Mouse (Mus musculus): ENCODE data around the gene Olfr16. TPM values are rescaled to one million over a fixed set of nuclear protein-coding genes. Genes with fewer than 3 reads are reported as not detected.

Gene Olfr16
- polyA plus RNA-seq (2016; fragmentation: Nextera tagmentation; extraction: Ambion mirVana): not detected in 2 replicates

- H3K27ac ChIP-seq (replicated peaks): no peak within 1 kb of the TSS
- 73% methylated on average over 1 of the region's 1 CpGs for WGBS
Measured at GRCm38 (mm10) chr1:172950160-172950559, at the start of gene Olfr16. Gene Olfr16, plus strand, starts transcription at chr1:172950409.

GRCm38 (mm10) chr1:172903313-172903712 lies 46.9 kb upstream of the Olfr16 start:
- Histone ChIP-seq H3K36me3 (no peaks in the 10 kb centered on the region), H3K27me3 (ENCODE audit: low read depth, poor library complexity, severe bottlenecking) (no peaks in the 10 kb centered on the region), H3K4me1 (no peaks in the 10 kb centered on the region), H3K9me3 (replicated peaks) (no peaks in the 10 kb centered on the region), H3K27ac (replicated peaks) (no peak overlapping the region), H3K4me3 (no peak overlapping the region)
- DNase-seq (ENCODE audit: low spot score): no peak

More at GRCm38 (mm10) chr1:172950160-172950559, at the start of gene Olfr16:
- Histone ChIP-seq H3K4me1 (no peaks in the 10 kb centered on the region), H3K4me3 (no peak within 1 kb of the TSS), H3K27me3 (ENCODE audit: low read depth, poor library complexity, severe bottlenecking) (no peaks in the 10 kb centered on the region), H3K36me3 (no peaks in the 10 kb centered on the region), H3K9me3 (replicated peaks) (no peaks in the 10 kb centered on the region)
- DNase-seq (ENCODE audit: low spot score): no peak

- H3K36me3 ChIP-seq: no peaks in the 10 kb centered on the region
- H3K9me3 ChIP-seq (replicated peaks): no peaks in the 10 kb centered on the region
- H3K27me3 ChIP-seq (ENCODE audit: low read depth, poor library complexity, severe bottlenecking): no peaks in the 10 kb centered on the region
- H3K4me1 ChIP-seq: no peaks in the 10 kb centered on the region
- 89% methylated on average over 1 of the region's 1 CpGs for WGBS
- H3K27ac ChIP-seq (replicated peaks): no peak overlapping the region
- no peak overlapping the region for H3K4me3 ChIP-seq
- no peak for DNase-seq (ENCODE audit: low spot score)
Measured at GRCm38 (mm10) chr1:172917115-172917514, 33.1 kb upstream of the Olfr16 start.

DNA sequence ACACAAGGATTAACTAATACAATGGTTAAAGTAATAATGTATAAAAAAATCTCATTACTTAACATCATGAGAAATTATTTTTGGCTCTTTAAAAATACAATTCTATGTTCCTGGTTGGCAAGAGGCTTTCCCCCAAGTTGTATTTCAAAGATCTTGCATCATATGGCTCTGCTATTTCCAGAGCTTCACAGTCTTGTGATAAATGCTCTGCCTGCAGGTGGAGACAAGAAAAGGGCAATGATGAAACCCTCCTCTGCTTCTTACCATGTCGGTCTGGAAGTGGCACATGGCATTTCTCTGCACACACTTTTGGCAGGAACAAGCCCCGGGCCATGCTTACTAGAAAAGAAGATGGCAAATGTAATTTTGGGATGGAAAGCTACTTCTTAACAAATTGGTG lies 31.8 kb upstream of the Olfr16 start:
- 81% methylated on average over 2 of the region's 2 CpGs for WGBS
- no peaks in the 10 kb centered on the region for H3K36me3 ChIP-seq
- no peaks in the 10 kb centered on the region for H3K9me3 ChIP-seq (replicated peaks)

GRCm38 (mm10) chr1:172932197-172932596 lies 18.0 kb upstream of the Olfr16 start:
- DNase-seq (ENCODE audit: low spot score): no peak
- no peak overlapping the region for H3K4me3 ChIP-seq
- no peaks in the 10 kb centered on the region for H3K4me1 ChIP-seq
- H3K27me3 ChIP-seq (ENCODE audit: low read depth, poor library complexity, severe bottlenecking): no peaks in the 10 kb centered on the region
- H3K9me3 ChIP-seq (replicated peaks): no peaks in the 10 kb centered on the region
- 92% methylated on average over 2 of the region's 2 CpGs for WGBS
- no peaks in the 10 kb centered on the region for H3K36me3 ChIP-seq
- H3K27ac ChIP-seq (replicated peaks): no peak overlapping the region

More for the DNA sequence above, 31.8 kb upstream of the Olfr16 start:
- no peaks in the 10 kb centered on the region for H3K4me1 ChIP-seq
- H3K27me3 ChIP-seq (ENCODE audit: low read depth, poor library complexity, severe bottlenecking): no peaks in the 10 kb centered on the region
- no peak overlapping the region for H3K4me3 ChIP-seq
- H3K27ac ChIP-seq (replicated peaks): no peak overlapping the region
- no peak for DNase-seq (ENCODE audit: low spot score)

GRCm38 (mm10) chr1:172951171-172951720 lies 1.0 kb downstream of the Olfr16 start:
- WGBS: 83% methylated on average over 2 of the region's 2 CpGs
- Histone ChIP-seq H3K4me1 (no peaks in the 10 kb centered on the region), H3K27me3 (ENCODE audit: low read depth, poor library complexity, severe bottlenecking) (no peaks in the 10 kb centered on the region), H3K27ac (replicated peaks) (no peak overlapping the region), H3K9me3 (replicated peaks) (no peaks in the 10 kb centered on the region), H3K4me3 (no peak overlapping the region), H3K36me3 (no peaks in the 10 kb centered on the region)
- DNase-seq (ENCODE audit: low spot score): no peak

GRCm38 (mm10) chr1:172955376-172955775 lies 5.2 kb downstream of the Olfr16 start:
- Histone ChIP-seq H3K9me3 (replicated peaks) (no peaks in the 10 kb centered on the region), H3K27me3 (ENCODE audit: low read depth, poor library complexity, severe bottlenecking) (no peaks in the 10 kb centered on the region), H3K4me1 (no peaks in the 10 kb centered on the region), H3K4me3 (no peak overlapping the region), H3K27ac (replicated peaks) (no peak overlapping the region), H3K36me3 (no peaks in the 10 kb centered on the region)
- no peak for DNase-seq (ENCODE audit: low spot score)
- WGBS: 76% methylated on average over 4 of the region's 4 CpGs

DNA sequence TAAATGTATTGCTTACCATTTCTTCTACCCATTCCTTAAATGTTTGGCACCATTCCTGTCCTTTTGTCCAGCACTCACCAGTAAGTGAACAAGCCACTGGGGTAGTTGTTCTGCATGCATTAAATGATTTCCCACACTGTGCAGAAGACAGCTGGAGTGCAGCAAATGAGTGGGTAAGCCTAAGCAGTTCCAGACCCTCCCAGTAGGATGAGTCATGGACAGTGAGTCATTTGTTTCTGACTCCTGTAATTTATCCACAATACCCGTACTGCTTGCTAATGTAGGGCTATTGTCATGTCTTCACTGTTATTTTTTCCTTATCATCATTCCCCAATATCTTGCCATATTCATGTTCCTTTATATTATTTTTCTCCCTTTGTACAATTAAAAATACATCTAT lies 10.2 kb downstream of the Olfr16 start:
- 69% methylated on average over 1 of the region's 1 CpGs for WGBS
- DNase-seq (ENCODE audit: low spot score): no peak

GRCm38 (mm10) chr1:172989794-172990634 lies 39.8 kb downstream of the Olfr16 start:
- peaks cover 8% of the 10 kb centered on the region for H3K4me1 ChIP-seq
- H3K36me3 ChIP-seq: no peaks in the 10 kb centered on the region
- H3K27me3 ChIP-seq (ENCODE audit: low read depth, poor library complexity, severe bottlenecking): no peaks in the 10 kb centered on the region
- H3K27ac ChIP-seq (replicated peaks): no peak overlapping the region
- no peak for DNase-seq (ENCODE audit: low spot score)
- H3K4me3 ChIP-seq: no peak overlapping the region
- no peaks in the 10 kb centered on the region for H3K9me3 ChIP-seq (replicated peaks)
- 76% methylated on average over 12 of the region's 12 CpGs for WGBS

More for the DNA sequence above, 10.2 kb downstream of the Olfr16 start:
- H3K27me3 ChIP-seq (ENCODE audit: low read depth, poor library complexity, severe bottlenecking): no peaks in the 10 kb centered on the region
- H3K27ac ChIP-seq (replicated peaks): no peak overlapping the region
- no peaks in the 10 kb centered on the region for H3K4me1 ChIP-seq
- no peaks in the 10 kb centered on the region for H3K36me3 ChIP-seq
- H3K9me3 ChIP-seq (replicated peaks): no peaks in the 10 kb centered on the region
- H3K4me3 ChIP-seq: no peak overlapping the region

GRCm38 (mm10) chr1:172990635-172991009 lies 40.4 kb downstream of the Olfr16 start:
- Histone ChIP-seq H3K4me1 (peaks cover 8% of the 10 kb centered on the region), H3K36me3 (no peaks in the 10 kb centered on the region), H3K9me3 (replicated peaks) (no peaks in the 10 kb centered on the region), H3K27me3 (ENCODE audit: low read depth, poor library complexity, severe bottlenecking) (no peaks in the 10 kb centered on the region), H3K27ac (replicated peaks) (no peak overlapping the region), H3K4me3 (no peak overlapping the region)
- DNase-seq (ENCODE audit: low spot score): no peak
- 87% methylated on average over 3 of the region's 3 CpGs for WGBS

Other genes with a start within 250 kb of the Olfr16 start
- not detected in 2 replicates for gene Apcs, start 55.4 kb upstream of the Olfr16 start, polyA plus RNA-seq (2016; fragmentation: Nextera tagmentation; extraction: Ambion mirVana)
- not detected in 2 replicates for gene Olfr1408, start 187.0 kb downstream of the Olfr16 start, polyA plus RNA-seq (2016; fragmentation: Nextera tagmentation; extraction: Ambion mirVana)
- gene Olfr1406, start 240.2 kb downstream of the Olfr16 start, polyA plus RNA-seq (2016; fragmentation: Nextera tagmentation; extraction: Ambion mirVana): not detected in 2 replicates
- gene Olfr218, start 247.4 kb downstream of the Olfr16 start, polyA plus RNA-seq (2016; fragmentation: Nextera tagmentation; extraction: Ambion mirVana): not detected in 2 replicates

Data from midbrain, embryonic 10.5 days (tissue).